Mouse (Mus musculus) embryonic facial prominence, embryonic 13.5 days (tissue): ENCODE measurements around the gene Upk3bl. TPM values are rescaled to one million over a fixed set of nuclear protein-coding genes. Genes with fewer than 3 reads are reported as not detected.

Source experiments
- ATAC-seq: fragments of 200-750 bp; cut with Nextera tagmentation; 2 replicates; pipeline ENCODE4 v1.8.0; 2017; ENCODE audit warnings: low read depth; ENCODE audit not compliant: insufficient number of reproducible peaks, insufficient read depth, low FRiP score, low TSS enrichment
- H3K27ac ChIP-seq: fragments of 300-500 bp; sonication (generic); 2 replicates; pipeline ENCODE4 v1.5.1; 2015; ENCODE audit warnings: moderate library complexity, mild to moderate bottlenecking, inconsistent platforms
- H3K27me3 ChIP-seq: fragments of 300-500 bp; sonication (generic); 2 replicates; pipeline ENCODE4 v1.6.1; 2015; ENCODE audit warnings: mild to moderate bottlenecking, inconsistent platforms
- H3K36me3 ChIP-seq: fragments of 300-500 bp; sonication (generic); 2 replicates; pipeline ENCODE4 v1.6.1; 2015; ENCODE audit warnings: mild to moderate bottlenecking, inconsistent platforms
- H3K4me1 ChIP-seq: fragments of 300-500 bp; sonication (generic); 2 replicates; pipeline ENCODE4 v1.6.1; 2015; ENCODE audit warnings: inconsistent platforms
- H3K4me2 ChIP-seq: fragments of 300-500 bp; sonication (generic); 2 replicates; pipeline ENCODE4 v1.6.1; 2015; ENCODE audit warnings: moderate library complexity, mild to moderate bottlenecking, inconsistent platforms
- H3K4me3 ChIP-seq: fragments of 300-500 bp; sonication (generic); 2 replicates; pipeline ENCODE4 v1.5.1; 2015; ENCODE audit warnings: mild to moderate bottlenecking, inconsistent platforms
- H3K9ac ChIP-seq: fragments of 300-500 bp; sonication (generic); 2 replicates; pipeline ENCODE4 v1.6.1; 2015; ENCODE audit warnings: mild to moderate bottlenecking, inconsistent platforms
- H3K9me3 ChIP-seq: fragments of 300-500 bp; sonication (generic); 2 replicates; pipeline ENCODE4 v1.6.1; 2016; ENCODE audit warnings: inconsistent platforms
- WGBS: fragments of 180-500 bp; shearing (Covaris S2); methylation state at CpG from one replicate; pipeline ENCODE4 v1.1.7; 2015; ENCODE audit warnings: mixed read lengths; 5-methylcytosine and 5-hydroxymethylcytosine counted together
- polyA plus RNA-seq: library from polyadenylated mRNA; unstranded; fragments of >200 nt; fragmentation: Nextera tagmentation; extraction: Ambion mirVana; gene quantifications from 2 replicates; pipeline ENCODE4 v1.2.1, GENCODE M21; 2015

Upk3bl gene
- polyA plus RNA-seq, 1 experiment from 2014 or later, result 6.3 TPM

DNA sequence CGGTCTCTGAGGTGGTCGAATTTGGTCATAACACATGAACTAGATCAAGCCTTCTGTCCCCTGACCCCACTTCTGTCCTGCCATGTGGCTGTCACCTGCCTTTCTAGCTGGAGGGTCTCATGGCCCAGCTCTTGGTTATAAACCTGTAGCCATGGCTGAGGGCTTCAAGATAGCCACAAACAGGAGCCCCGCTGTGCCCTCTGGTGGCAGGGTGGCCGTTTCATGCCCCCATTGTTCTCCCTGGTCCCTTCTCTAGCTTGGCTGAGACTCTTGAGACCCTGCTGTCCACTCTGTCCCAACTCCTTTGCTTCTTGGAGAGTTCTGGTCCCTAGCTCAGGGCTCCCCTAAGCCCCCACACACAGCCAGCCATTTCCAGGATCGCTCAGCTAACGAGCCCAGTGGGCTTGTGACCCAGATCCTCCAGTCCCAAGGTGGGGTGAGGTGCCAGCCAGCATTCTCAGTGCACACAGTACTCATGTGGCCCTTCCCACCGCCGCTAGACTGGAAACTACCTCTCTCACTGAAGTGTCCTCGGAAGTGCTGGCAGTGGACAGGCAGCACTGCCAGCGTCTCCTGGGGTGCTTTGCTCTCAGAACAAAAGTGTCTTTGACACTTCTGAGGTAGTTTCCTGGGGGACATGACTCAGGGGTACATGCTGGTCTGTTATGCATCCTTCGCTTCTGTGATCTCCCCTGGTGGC lies 26.5 kb upstream of the Upk3bl start:
- Histone ChIP-seq H3K9ac (no peak overlapping the region), H3K27me3 (no peaks in the 10 kb centered on the region), H3K27ac (no peak overlapping the region), H3K4me2 (no peak overlapping the region), H3K4me3 (no peak overlapping the region), H3K36me3 (peaks cover 80% of the 10 kb centered on the region), H3K4me1 (no peaks in the 10 kb centered on the region), H3K9me3 (no peaks in the 10 kb centered on the region)
- no peak for ATAC-seq
- 78% methylated on average over 11 of the region's 11 CpGs for WGBS

DNA sequence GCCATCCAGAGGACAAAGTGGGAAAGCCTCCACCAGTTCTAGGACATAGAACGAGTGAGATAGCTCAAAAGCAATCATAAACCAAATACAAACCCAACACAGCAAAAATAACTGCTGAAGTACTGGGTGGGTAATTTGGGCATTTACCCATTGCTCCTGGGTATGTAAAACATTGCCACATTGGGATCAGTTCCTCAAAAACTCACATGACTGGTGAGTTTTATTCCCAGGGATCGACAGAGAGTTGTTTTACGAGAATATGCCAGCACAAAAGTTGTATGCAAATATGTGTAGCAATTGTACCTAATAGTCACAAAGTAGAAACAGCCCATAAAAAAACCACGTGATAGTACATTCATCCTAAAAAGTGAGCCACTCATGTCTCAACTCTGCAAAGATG lies 19.4 kb upstream of the Upk3bl start:
- Histone ChIP-seq H3K4me3 (no peak overlapping the region), H3K27me3 (no peaks in the 10 kb centered on the region), H3K9ac (no peak overlapping the region), H3K4me2 (no peak overlapping the region), H3K9me3 (no peaks in the 10 kb centered on the region), H3K36me3 (peaks cover 30% of the 10 kb centered on the region), H3K27ac (no peak overlapping the region), H3K4me1 (0 out of 2 replicates have a peak, but pooled peaks cover under 1% of the 10 kb centered on the region)
- 77% methylated on average over 4 of the region's 4 CpGs for WGBS
- no peak for ATAC-seq

DNA sequence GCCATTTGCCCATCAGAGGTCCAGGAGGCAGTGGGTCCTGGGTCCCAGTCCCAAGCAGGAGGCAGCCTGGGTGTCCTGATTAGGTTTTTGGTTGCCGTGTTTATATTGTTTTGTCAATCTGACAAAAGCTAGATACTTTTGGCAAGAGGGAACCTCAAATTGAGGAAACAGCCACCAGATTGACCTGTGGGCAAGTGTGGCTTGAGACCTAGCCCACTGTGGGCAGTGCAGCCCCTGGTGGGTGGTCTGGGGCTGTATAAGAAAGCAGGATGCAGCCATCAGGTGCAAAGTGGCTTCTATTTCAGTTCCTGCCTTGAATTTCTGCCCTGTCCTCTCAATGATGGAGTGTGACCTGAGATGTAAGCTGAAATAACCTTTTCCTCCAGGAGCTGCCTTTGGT lies 19.0 kb upstream of the Upk3bl start:
- ATAC-seq, result no peak

DNA sequence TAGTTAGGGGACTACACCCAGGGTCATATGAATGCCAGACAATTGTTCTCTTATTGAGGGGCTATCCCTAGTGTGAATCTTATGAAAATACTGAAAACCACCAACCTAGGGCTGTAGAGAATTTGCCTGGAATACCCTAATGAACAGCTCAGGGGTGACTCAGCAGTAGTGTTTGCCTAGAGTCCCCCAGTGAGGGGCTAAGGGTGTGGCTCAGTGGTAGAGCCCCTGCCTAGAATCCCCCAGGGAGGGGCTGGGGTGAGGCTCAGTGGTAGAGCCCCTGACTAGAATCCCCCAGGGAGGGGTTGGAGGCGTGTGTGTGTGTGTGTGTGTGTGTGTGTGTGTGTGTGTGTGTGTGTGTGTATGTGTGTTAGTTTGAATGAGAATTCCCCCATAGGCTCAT lies 17.6 kb upstream of the Upk3bl start:
- H3K9ac ChIP-seq, result no peak overlapping the region
- no peak for ATAC-seq
- no peaks in the 10 kb centered on the region for H3K9me3 ChIP-seq
- peaks cover 7% of the 10 kb centered on the region; the same call in 1 of the 2 replicates for H3K4me1 ChIP-seq
- no peak overlapping the region for H3K4me2 ChIP-seq
- H3K36me3 ChIP-seq, result peaks cover 13% of the 10 kb centered on the region
- no peak overlapping the region for H3K4me3 ChIP-seq
- no peaks in the 10 kb centered on the region for H3K27me3 ChIP-seq
- H3K27ac ChIP-seq, result no peak overlapping the region
- 63% methylated on average over 1 of the region's 1 CpGs for WGBS

More for the DNA sequence above, 19.0 kb upstream of the Upk3bl start:
- no peak overlapping the region for H3K9ac ChIP-seq
- no peaks in the 10 kb centered on the region for H3K27me3 ChIP-seq
- H3K9me3 ChIP-seq, result no peaks in the 10 kb centered on the region
- H3K36me3 ChIP-seq, result peaks cover 26% of the 10 kb centered on the region
- H3K4me2 ChIP-seq, result no peak overlapping the region
- 0 out of 2 replicates have a peak, but pooled peaks cover 3% of the 10 kb centered on the region for H3K4me1 ChIP-seq
- no peak overlapping the region for H3K4me3 ChIP-seq
- H3K27ac ChIP-seq, result no peak overlapping the region
- WGBS, result 93% methylated on average over 1 of the region's 1 CpGs

DNA sequence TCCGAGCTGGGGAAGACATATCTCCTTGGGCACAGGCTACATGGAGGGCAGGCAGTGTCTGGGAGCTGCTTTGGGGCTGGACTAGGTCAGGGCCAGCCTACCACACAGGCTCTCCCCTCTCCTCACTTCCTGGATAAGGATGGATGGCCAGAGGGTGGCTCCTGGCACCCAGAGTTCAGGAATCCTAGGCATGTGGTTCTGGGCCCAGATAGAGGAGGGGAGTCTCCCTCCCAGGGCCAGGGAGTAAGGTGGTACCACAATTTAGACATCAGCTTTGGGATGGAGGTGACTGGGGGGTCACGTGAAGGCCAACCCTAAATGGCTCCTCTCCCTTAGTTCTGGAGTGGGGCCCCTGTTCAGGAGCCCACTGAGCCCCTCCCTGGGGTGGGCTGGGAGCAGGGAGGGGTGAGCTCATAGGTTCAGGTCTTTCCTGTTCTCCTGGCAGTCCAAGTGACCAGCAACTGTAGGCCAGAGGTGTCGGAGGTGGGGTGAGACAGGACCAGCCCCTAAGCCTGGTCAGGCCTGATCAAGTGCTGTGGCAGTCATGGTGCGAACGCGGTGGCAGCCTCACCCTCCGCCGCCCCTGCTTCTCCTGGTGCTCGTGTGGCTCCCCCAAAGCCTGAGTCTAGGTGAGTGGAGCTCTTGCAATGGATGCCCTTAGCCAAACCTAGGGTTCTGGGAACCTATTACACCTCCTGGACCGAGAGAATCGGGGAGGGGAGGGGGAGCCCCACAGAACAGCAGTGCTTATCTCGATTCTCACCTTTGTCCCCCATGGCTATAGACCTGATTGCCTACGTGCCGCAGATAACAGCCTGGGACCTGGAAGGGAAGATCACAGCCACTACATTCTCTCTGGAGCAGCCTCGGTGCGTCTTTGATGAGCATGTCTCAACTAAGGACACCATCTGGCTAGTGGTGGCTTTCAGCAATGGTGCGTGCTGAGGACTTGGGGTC lies 15.8 kb upstream of the Upk3bl start, which contains the start of gene Upk3b:
Gene Upk3b (plus strand): TSS at position 239 of the 957 bp plus-strand sequence.
- Histone ChIP-seq H3K27me3 (no peaks in the 10 kb centered on the region), H3K4me3 (no peak within 1 kb of the TSS), H3K36me3 (no peaks in the 10 kb centered on the region), H3K27ac (no peak within 1 kb of the TSS), H3K9ac (no peak within 1 kb of the TSS), H3K4me2 (no peak within 1 kb of the TSS), H3K4me1 (peaks cover 7% of the 10 kb centered on the region; the same call in 1 of the 2 replicates), H3K9me3 (no peaks in the 10 kb centered on the region)
- 83% methylated on average over 17 of the region's 17 CpGs for WGBS
- ATAC-seq, result no peak

DNA sequence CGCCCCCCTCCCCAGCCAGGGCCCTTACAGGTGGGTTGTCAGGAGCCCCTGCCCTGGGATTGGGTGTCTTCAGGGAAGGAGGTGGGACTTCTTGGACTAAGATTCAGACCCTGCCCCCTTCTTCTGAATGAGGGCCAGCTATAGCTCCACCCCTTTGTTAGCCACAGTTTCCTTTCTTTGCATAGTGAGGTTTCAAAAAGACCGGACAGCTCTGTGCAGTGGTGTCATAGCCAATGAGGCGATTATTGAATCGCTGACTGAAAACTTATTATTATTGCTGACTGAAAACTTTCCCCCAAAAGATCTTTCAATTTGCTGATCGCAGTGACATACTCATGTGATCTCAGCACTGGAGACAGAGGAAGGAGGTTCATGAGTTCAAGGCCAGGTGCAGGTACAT lies 14.1 kb upstream of the Upk3bl start:
- no peak overlapping the region for H3K27ac ChIP-seq
- H3K4me3 ChIP-seq, result no peak overlapping the region
- whole genome bisulfite sequencing, result 49% methylated on average over 5 of the region's 5 CpGs
- no peak overlapping the region for H3K9ac ChIP-seq
- H3K4me2 ChIP-seq, result peak overlapping the region; percentile 29; the same call in 1 of the 2 replicates
- no peaks in the 10 kb centered on the region for H3K9me3 ChIP-seq
- ATAC-seq, result no peak; the same call in 1 of the 2 replicates
- H3K36me3 ChIP-seq, result no peaks in the 10 kb centered on the region
- H3K27me3 ChIP-seq, result no peaks in the 10 kb centered on the region
- H3K4me1 ChIP-seq, result peaks cover 7% of the 10 kb centered on the region; the same call in 1 of the 2 replicates

DNA sequence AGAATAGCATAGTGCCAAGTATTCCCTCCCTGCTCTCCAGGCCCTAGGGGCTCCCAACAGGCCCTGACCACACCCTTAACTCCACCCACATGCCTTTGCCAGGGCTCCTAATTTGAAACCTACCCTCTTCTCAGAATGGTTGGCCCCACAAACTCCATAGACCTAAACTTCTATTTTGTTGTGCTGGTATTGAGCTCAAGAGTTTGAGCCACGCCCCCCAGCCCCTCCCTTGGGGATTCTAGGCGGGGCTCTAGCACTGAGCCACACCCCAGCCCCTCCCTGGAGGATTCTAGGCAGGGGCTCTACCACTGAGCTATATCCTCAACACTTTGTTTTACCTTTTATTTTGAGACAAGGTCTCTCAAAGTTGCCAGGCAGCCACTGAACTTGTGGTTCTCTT lies 13.0 kb upstream of the Upk3bl start:
- no peak for ATAC-seq
- 25% methylated on average over 2 of the region's 2 CpGs for whole genome bisulfite sequencing
- Histone ChIP-seq H3K4me1 (peaks cover 10% of the 10 kb centered on the region; the same call in 1 of the 2 replicates), H3K27ac (no peak overlapping the region), H3K4me2 (no peak overlapping the region), H3K4me3 (no peak overlapping the region), H3K36me3 (no peaks in the 10 kb centered on the region), H3K9me3 (no peaks in the 10 kb centered on the region), H3K27me3 (no peaks in the 10 kb centered on the region), H3K9ac (no peak overlapping the region)

DNA sequence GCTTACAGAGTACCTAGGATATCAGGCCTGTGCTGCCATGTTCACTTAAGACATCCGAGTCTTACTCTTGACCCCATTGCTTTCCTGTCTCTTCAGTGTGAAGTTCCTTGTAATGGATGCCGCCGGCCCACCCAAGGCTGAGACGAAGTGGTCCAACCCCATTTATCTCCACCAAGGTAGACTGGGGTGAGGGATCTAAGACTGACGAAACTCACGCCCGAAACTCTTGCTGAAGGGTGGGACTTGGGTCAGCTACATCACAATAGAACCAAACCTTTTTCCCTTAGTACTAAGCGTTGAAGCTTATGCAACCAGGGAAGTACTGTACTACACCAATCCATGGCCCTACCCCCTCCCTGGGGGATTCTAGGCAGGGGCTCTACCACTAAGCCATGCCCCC lies 12.6 kb upstream of the Upk3bl start:
- Histone ChIP-seq H3K9ac (no peak overlapping the region), H3K27ac (no peak overlapping the region), H3K4me3 (no peak overlapping the region), H3K4me2 (no peak overlapping the region), H3K36me3 (no peaks in the 10 kb centered on the region), H3K9me3 (no peaks in the 10 kb centered on the region), H3K4me1 (peaks cover 11% of the 10 kb centered on the region; the same call in 1 of the 2 replicates), H3K27me3 (no peaks in the 10 kb centered on the region)
- no peak for ATAC-seq
- 90% methylated on average over 8 of the region's 8 CpGs for WGBS

DNA sequence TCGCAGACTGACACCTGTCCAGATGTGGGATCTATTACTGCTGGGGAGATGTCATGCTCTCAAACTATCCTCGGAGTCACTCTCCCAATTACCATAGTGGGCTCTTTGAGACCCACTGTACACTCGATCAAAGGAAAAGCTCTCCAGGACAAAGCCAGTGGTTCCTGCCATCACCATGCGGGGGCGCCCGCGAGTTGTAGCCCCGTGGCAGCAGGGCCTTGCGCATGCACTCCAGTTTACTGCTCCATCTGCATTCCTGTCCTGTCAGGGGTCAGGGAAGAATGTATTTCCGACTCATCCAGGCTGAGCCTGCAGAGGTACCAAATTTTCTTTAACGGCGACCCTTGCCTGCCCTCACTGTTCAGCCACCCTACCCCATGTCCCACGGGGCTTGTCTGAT lies 9.4 kb upstream of the Upk3bl start:
- no peak overlapping the region for H3K9ac ChIP-seq
- H3K9me3 ChIP-seq, result no peaks in the 10 kb centered on the region
- no peak overlapping the region for H3K4me3 ChIP-seq
- no peaks in the 10 kb centered on the region for H3K36me3 ChIP-seq
- no peak overlapping the region for H3K4me2 ChIP-seq
- no peak overlapping the region for H3K27ac ChIP-seq
- ATAC-seq, result no peak
- H3K27me3 ChIP-seq, result no peaks in the 10 kb centered on the region
- peaks cover 11% of the 10 kb centered on the region; the same call in 1 of the 2 replicates for H3K4me1 ChIP-seq
- WGBS, result 72% methylated on average over 13 of the region's 13 CpGs

DNA sequence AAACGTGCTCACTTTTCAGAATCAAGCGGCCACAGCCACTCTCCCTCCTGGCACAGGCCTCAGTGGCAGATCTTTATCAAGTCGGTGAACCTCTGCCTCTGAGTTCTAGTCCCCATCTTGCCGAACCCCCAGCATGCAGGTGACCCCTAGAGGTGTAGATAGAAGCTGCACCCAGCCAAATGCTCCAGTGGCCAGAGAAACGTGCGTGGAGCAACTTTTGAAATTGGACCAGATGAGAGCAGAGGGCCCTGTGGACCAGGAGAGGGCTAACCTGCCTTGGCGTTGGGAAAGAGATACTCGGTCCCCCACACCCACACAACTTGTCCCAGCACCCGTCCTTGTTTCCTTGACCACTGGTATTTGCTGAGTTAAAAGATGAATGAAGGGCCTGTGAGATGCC lies 8.9 kb upstream of the Upk3bl start:
- H3K27me3 ChIP-seq, result no peaks in the 10 kb centered on the region
- no peak overlapping the region for H3K4me2 ChIP-seq
- no peak overlapping the region for H3K9ac ChIP-seq
- H3K36me3 ChIP-seq, result no peaks in the 10 kb centered on the region
- no peak overlapping the region for H3K27ac ChIP-seq
- H3K4me3 ChIP-seq, result no peak overlapping the region
- WGBS, result 37% methylated on average over 9 of the region's 9 CpGs
- ATAC-seq, result no peak
- H3K9me3 ChIP-seq, result no peaks in the 10 kb centered on the region
- peaks cover 8% of the 10 kb centered on the region; the same call in 1 of the 2 replicates for H3K4me1 ChIP-seq

DNA sequence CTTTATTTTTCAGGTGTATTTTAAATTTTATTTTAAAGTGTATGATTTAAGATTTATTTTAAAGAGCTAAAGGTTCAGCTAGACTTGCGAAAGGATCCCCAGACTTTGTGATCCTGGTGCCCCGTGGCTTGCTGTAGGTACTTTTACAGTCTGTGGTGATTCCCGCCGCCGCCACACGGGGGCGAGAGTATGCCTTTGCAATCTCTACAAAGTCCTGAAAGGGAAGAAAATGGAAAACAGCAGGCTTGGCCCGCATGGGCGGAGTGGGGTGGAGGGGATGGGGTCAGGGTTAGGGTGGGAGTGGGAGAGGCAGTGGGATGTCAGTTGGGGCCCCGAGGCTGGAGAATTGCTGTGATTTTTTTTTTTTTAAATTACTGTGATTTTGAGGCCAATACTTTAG lies 8.3 kb upstream of the Upk3bl start:
- Histone ChIP-seq H3K36me3 (no peaks in the 10 kb centered on the region), H3K4me3 (no peak overlapping the region), H3K9ac (no peak overlapping the region), H3K9me3 (no peaks in the 10 kb centered on the region), H3K4me2 (peak overlapping the region; percentile 14; the same call in 1 of the 2 replicates), H3K27ac (no peak overlapping the region; the same call in 1 of the 2 replicates), H3K4me1 (peaks cover 6% of the 10 kb centered on the region; the same call in 1 of the 2 replicates), H3K27me3 (no peaks in the 10 kb centered on the region)
- 3% methylated on average over 10 of the region's 10 CpGs for WGBS
- ATAC-seq, result no peak
